Mouse (Mus musculus) brain, embryonic 14.5 days (tissue): ENCODE data around the gene 4930550C14Rik. TPM values are rescaled to one million over a fixed set of nuclear protein-coding genes. Genes with fewer than 3 reads are reported as not detected.

Source experiments
- DNase-seq: peaks from one replicate; pipeline ENCODE4 v3.0.0-alpha.2; 2011; ENCODE audit warnings: low read depth
- CTCF ChIP-seq: fragments of 200-500 bp; IDR thresholded peaks from 2 replicates; pipeline ENCODE4 v1.5.1; 2012; ENCODE audit warnings: inconsistent platforms, mild to moderate bottlenecking, moderate library complexity, borderline replicate concordance; ENCODE audit not compliant: insufficient read depth, insufficient read length; ENCODE audit errors: extremely low read depth
- POLR2A ChIP-seq: fragments of 200-500 bp; IDR thresholded peaks from 2 replicates; pipeline ENCODE4 v1.6.1; 2012; ENCODE audit warnings: mild to moderate bottlenecking, inconsistent platforms, borderline replicate concordance; ENCODE audit not compliant: poor library complexity, insufficient read depth, insufficient read length, severe bottlenecking; ENCODE audit errors: extremely low read depth
- polyA plus RNA-seq: library from polyadenylated mRNA; depleted of rRNA; stranded (reverse); fragments of >200 nt; gene quantifications from 2 replicates; pipeline ENCODE4 v1.2.3, GENCODE M21; 2012

4930550C14Rik gene
- polyA plus RNA-seq, 1 experiment = 0.25 TPM

- DNase-seq = no peak
- TF ChIP-seq CTCF (no peak), POLR2A (no peak)
Observed at GRCm38 (mm10) chr9:53384873-53385272, 17.3 kb upstream of the 4930550C14Rik start.

GRCm38 (mm10) chr9:53387431-53387830, 14.7 kb upstream of the 4930550C14Rik start:
- DNase-seq = no peak
- TF ChIP-seq CTCF (no peak), POLR2A (no peak)

- TF ChIP-seq POLR2A = no peak
- no peak for TF ChIP-seq CTCF
- DNase-seq = no peak
Observed at GRCm38 (mm10) chr9:53389109-53389508, 13.0 kb upstream of the 4930550C14Rik start.

GRCm38 (mm10) chr9:53390136-53390535, 12.0 kb upstream of the 4930550C14Rik start:
- no peak for DNase-seq
- TF ChIP-seq CTCF (no peak), POLR2A (no peak)

- DNase-seq = no peak
- TF ChIP-seq POLR2A = no peak
- no peak for TF ChIP-seq CTCF
Observed at GRCm38 (mm10) chr9:53397685-53398387, 4.3 kb upstream of the 4930550C14Rik start.

GRCm38 (mm10) chr9:53398388-53398700, 3.8 kb upstream of the 4930550C14Rik start:
- TF ChIP-seq CTCF (peak; percentile 62; the same call in 1 of the 2 replicates), POLR2A (no peak)
- DNase-seq = peak; percentile 74

- DNase-seq = no peak
- TF ChIP-seq CTCF = no peak
- TF ChIP-seq POLR2A = no peak
Observed at GRCm38 (mm10) chr9:53399537-53399936, 2.6 kb upstream of the 4930550C14Rik start.

GRCm38 (mm10) chr9:53400696-53401095, 1.4 kb upstream of the 4930550C14Rik start:
- no peak for DNase-seq
- TF ChIP-seq CTCF (no peak), POLR2A (no peak)

GRCm38 (mm10) chr9:53401146-53401545, 979 bp upstream of the 4930550C14Rik start:
- TF ChIP-seq CTCF (no peak), POLR2A (no peak)
- no peak for DNase-seq

- TF ChIP-seq CTCF (no peak), POLR2A (no peak)
- DNase-seq = peak; percentile 55
Observed at GRCm38 (mm10) chr9:53402991-53403390, 866 bp downstream of the 4930550C14Rik start.

- peak; percentile 67 for DNase-seq
- TF ChIP-seq CTCF (no peak), POLR2A (no peak)
Observed at GRCm38 (mm10) chr9:53404050-53404752, 2.1 kb downstream of the 4930550C14Rik start.
